Mouse (Mus musculus): ENCODE measurements around the gene Fam50a. TPM values are rescaled to one million over a fixed set of nuclear protein-coding genes. Genes with fewer than 3 reads are reported as not detected.

Gene Fam50a
- polyA plus RNA-seq, 1 experiment from 2014 or later, result 64.1 TPM

DNA sequence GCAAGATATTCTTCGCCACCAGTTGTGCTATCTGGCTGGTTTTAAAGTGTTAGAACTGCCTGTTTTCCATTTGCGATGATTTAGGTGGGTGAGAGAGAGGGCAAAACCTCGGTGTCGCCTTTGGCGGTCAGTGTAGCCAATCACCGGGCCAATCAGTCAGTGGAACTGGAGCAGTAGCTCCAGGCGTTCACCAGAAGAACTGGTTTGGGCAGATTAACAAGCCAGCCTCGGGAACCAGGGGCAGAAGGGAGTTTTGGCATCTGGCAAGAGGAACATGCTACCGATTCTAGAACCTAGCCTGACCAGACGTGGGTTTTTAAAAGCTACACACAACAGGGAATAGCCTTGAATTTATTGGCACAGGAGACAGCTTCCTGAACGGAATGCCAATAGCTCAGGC lies 46.3 kb downstream of the Fam50a start:
- Histone ChIP-seq H3K27ac (no peak overlapping the region), H3K4me2 (no peak overlapping the region), H3K4me1 (no peaks in the 10 kb centered on the region), H3K27me3 (no peaks in the 10 kb centered on the region), H3K9ac (no peak overlapping the region), H3K9me3 (no peaks in the 10 kb centered on the region), H3K4me3 (replicated peaks) (no peak overlapping the region), H3K36me3 (replicated peaks) (no peaks in the 10 kb centered on the region)
- ATAC-seq (ENCODE audit: low FRiP score), result no peak
- WGBS, result 41% methylated on average over 11 of the region's 11 CpGs

DNA sequence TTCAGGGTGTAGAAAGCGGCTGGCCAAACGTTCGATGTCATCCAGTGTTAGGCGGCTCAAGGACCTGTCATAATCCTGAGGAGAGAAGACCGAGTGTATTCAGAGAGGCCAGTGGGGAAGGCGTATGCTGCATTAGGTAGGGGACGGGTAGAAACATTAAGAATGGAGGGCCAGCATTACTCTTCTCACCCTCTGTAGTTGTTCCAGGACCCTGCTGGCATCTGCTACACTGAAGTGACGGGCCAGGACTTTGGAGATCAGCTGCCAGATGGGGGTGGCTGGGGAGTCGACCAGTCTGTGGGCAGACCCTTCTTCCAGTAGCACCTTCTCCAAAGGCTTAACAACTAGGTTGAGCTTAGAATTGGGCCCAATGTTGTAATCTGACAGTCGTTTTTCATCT lies 54.7 kb downstream of the Fam50a start:
- Histone ChIP-seq H3K4me2 (peak overlapping the region; percentile 62), H3K4me3 (replicated peaks) (peak overlapping the region; percentile 57), H3K9ac (peak overlapping the region; percentile 77), H3K27me3 (no peaks in the 10 kb centered on the region), H3K27ac (no peak overlapping the region), H3K4me1 (peaks cover 11% of the 10 kb centered on the region), H3K9me3 (no peaks in the 10 kb centered on the region), H3K36me3 (replicated peaks) (no peaks in the 10 kb centered on the region)
- ATAC-seq (ENCODE audit: low FRiP score), result no peak
- WGBS, result 72% methylated on average over 10 of the region's 10 CpGs

DNA sequence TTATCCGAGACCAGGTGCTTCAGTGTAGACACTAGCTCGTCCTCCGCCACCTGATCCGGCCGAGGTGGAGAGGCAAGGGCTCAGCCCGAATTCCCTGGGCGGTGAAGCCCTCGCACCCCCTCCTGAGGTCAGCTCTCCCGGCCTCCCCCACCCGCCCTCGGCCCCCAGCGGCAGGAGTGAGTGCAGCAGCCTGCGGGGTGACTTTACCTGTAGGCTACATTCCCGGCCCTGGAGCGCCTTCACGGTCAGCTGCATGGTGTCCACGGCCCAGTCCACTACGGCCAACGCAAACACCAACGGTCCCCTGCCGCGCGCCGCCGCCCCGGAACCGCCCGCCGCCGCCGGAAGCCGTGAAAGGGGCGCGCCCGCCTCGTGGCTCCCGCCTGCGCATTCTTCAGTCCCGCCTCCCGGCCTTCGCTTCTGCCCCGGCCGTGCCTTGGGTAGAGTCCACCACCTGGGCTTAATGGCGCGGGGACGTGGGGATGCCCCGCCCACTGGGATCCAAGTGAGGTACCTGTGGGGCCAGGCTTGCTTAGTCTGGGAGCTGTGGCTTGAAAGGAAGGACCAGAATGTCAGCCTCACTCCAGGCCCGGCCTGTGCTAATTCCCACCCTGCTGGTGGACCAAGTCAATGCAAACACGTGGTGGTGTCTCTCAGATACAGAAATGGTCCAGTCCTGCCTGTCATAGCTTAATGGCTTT lies 55.5 kb downstream of the Fam50a start:
- H3K9me3 ChIP-seq, result no peaks in the 10 kb centered on the region
- WGBS, result 15% methylated on average over 42 of the region's 49 CpGs
- peak overlapping the region; percentile 65; the same call in 1 of the 2 replicates for H3K27ac ChIP-seq
- ATAC-seq (ENCODE audit: low FRiP score), result peak; percentile 76
- H3K9ac ChIP-seq, result peak overlapping the region; percentile 77
- H3K27me3 ChIP-seq, result no peaks in the 10 kb centered on the region
- H3K4me3 ChIP-seq (replicated peaks), result peak overlapping the region; percentile 57
- H3K36me3 ChIP-seq (replicated peaks), result no peaks in the 10 kb centered on the region
- H3K4me1 ChIP-seq, result peaks cover 11% of the 10 kb centered on the region
- peak overlapping the region; percentile 62 for H3K4me2 ChIP-seq

Small RNAs within 50 kb of the gene (microRNA-seq; reads per million reads assigned to microRNA genes)
- gene Mir7091, result not detected
- 0.73 reads per million for gene Mir7092

Other genes with a start within 250 kb of the Fam50a start
- gene Opn1mw, start 185.6 kb upstream of the Fam50a start, polyA plus RNA-seq (2016; fragmentation: Nextera tagmentation; extraction: Ambion mirVana), result not detected in 2 replicates
- gene Mecp2, start 177.7 kb upstream of the Fam50a start, polyA plus RNA-seq (2016; fragmentation: Nextera tagmentation; extraction: Ambion mirVana), result 18.2 and 19.2 TPM in 2 replicates
- gene Tex28, start 145.2 kb upstream of the Fam50a start, polyA plus RNA-seq (2016; fragmentation: Nextera tagmentation; extraction: Ambion mirVana), result not detected in 2 replicates
- 0.13 and 0.19 TPM in 2 replicates for gene Tktl1, start 135.8 kb upstream of the Fam50a start, polyA plus RNA-seq (2016; fragmentation: Nextera tagmentation; extraction: Ambion mirVana)
- gene Flna, start 63.2 kb upstream of the Fam50a start, polyA plus RNA-seq (2016; fragmentation: Nextera tagmentation; extraction: Ambion mirVana), result 198 and 216 TPM in 2 replicates
- gene Emd, start 58.3 kb upstream of the Fam50a start, polyA plus RNA-seq (2016; fragmentation: Nextera tagmentation; extraction: Ambion mirVana), result 20.5 and 23.5 TPM in 2 replicates
- 555 and 564 TPM in 2 replicates for gene Rpl10, start 42.2 kb upstream of the Fam50a start, polyA plus RNA-seq (2016; fragmentation: Nextera tagmentation; extraction: Ambion mirVana)
- 81.6 and 84.3 TPM in 2 replicates for gene Taz, start 31.1 kb upstream of the Fam50a start, polyA plus RNA-seq (2016; fragmentation: Nextera tagmentation; extraction: Ambion mirVana)
- gene Dnase1l1, start 30.7 kb upstream of the Fam50a start, polyA plus RNA-seq (2016; fragmentation: Nextera tagmentation; extraction: Ambion mirVana), result 5.0 TPM in 2 replicates
- 101 and 104 TPM in 2 replicates for gene Atp6ap1, start 15.9 kb upstream of the Fam50a start, polyA plus RNA-seq (2016; fragmentation: Nextera tagmentation; extraction: Ambion mirVana)
- gene Gdi1, start 8.0 kb upstream of the Fam50a start, polyA plus RNA-seq (2016; fragmentation: Nextera tagmentation; extraction: Ambion mirVana), result 561 and 617 TPM in 2 replicates
- gene Plxna3, start 16.0 kb downstream of the Fam50a start, polyA plus RNA-seq (2016; fragmentation: Nextera tagmentation; extraction: Ambion mirVana), result 47.7 and 55.3 TPM in 2 replicates
- 105 and 106 TPM in 2 replicates for gene Lage3, start 40.6 kb downstream of the Fam50a start, polyA plus RNA-seq (2016; fragmentation: Nextera tagmentation; extraction: Ambion mirVana)
- 68.2 and 68.5 TPM in 2 replicates for gene Ubl4a, start 60.2 kb downstream of the Fam50a start, polyA plus RNA-seq (2016; fragmentation: Nextera tagmentation; extraction: Ambion mirVana)
- 8.3 and 8.8 TPM in 2 replicates for gene Slc10a3, start 60.3 kb downstream of the Fam50a start, polyA plus RNA-seq (2016; fragmentation: Nextera tagmentation; extraction: Ambion mirVana)
- gene Fam3a, start 80.2 kb downstream of the Fam50a start, polyA plus RNA-seq (2016; fragmentation: Nextera tagmentation; extraction: Ambion mirVana), result 29.1 and 34.0 TPM in 2 replicates
- gene Ikbkg, start 80.3 kb downstream of the Fam50a start, polyA plus RNA-seq (2016; fragmentation: Nextera tagmentation; extraction: Ambion mirVana), result 23.7 and 26.1 TPM in 2 replicates
- 51.0 and 51.6 TPM in 2 replicates for gene G6pdx, start 116.2 kb downstream of the Fam50a start, polyA plus RNA-seq (2016; fragmentation: Nextera tagmentation; extraction: Ambion mirVana)
- gene Gm6880, start 168.4 kb downstream of the Fam50a start, polyA plus RNA-seq (2016; fragmentation: Nextera tagmentation; extraction: Ambion mirVana), result not detected in 2 replicates